Mouse (Mus musculus) lung, embryonic 16.5 days (tissue): ENCODE measurements around the gene P2rx2. TPM values are rescaled to one million over a fixed set of nuclear protein-coding genes. Genes with fewer than 3 reads are reported as not detected.

Experiments
- polyA plus RNA-seq: library from polyadenylated mRNA; unstranded; fragments of >200 nt; fragmentation: Nextera tagmentation; extraction: Ambion mirVana; gene quantifications from 2 replicates; pipeline ENCODE4 v1.2.1, GENCODE M21; 2015

P2rx2 gene
- polyA plus RNA-seq, 1 experiment from 2014 or later: 17.2 TPM

Other genes with a start within 250 kb of the P2rx2 start
- 1.4 and 1.6 TPM in 2 replicates for gene Gm35315, start 248.8 kb downstream of the P2rx2 start, polyA plus RNA-seq
- 3.0 and 3.9 TPM in 2 replicates for gene Plcxd1, start 243.2 kb downstream of the P2rx2 start, polyA plus RNA-seq
- 34.6 and 34.8 TPM in 2 replicates for gene Gtpbp6, start 235.0 kb downstream of the P2rx2 start, polyA plus RNA-seq
- 3.6 and 3.7 TPM in 2 replicates for gene Zfp605, start 233.1 kb downstream of the P2rx2 start, polyA plus RNA-seq
- gene Chfr, start 207.4 kb downstream of the P2rx2 start, polyA plus RNA-seq: 41.0 and 43.4 TPM in 2 replicates
- gene Golga3, start 166.5 kb downstream of the P2rx2 start, polyA plus RNA-seq: 18.2 and 18.4 TPM in 2 replicates
- gene Ankle2, start 112.2 kb downstream of the P2rx2 start, polyA plus RNA-seq: 20.9 and 23.9 TPM in 2 replicates
- 51.3 and 52.9 TPM in 2 replicates for gene Pgam5, start 73.3 kb downstream of the P2rx2 start, polyA plus RNA-seq
- 12.0 and 14.0 TPM in 2 replicates for gene Pxmp2, start 57.0 kb downstream of the P2rx2 start, polyA plus RNA-seq
- 28.7 and 30.7 TPM in 2 replicates for gene Pole, start 56.9 kb downstream of the P2rx2 start, polyA plus RNA-seq
- 1.9 and 2.9 TPM in 2 replicates for gene Lrcol1, start 1.5 kb upstream of the P2rx2 start, polyA plus RNA-seq
- gene Fbrsl1, start 105.3 kb upstream of the P2rx2 start, polyA plus RNA-seq: 5.2 and 5.5 TPM in 2 replicates
- gene Galnt9, start 201.1 kb upstream of the P2rx2 start, polyA plus RNA-seq: 0.26 TPM in 2 replicates